Mouse (Mus musculus) bone marrow, adult 2 months (tissue): ENCODE measurements at regions not wholly inside any gene's neighbourhood (a gene's known extent, or its start where the extent isn't known, plus 50 kb on each side); places are given as distances from the start of the nearest gene placed in this dataset.

Experiments used
- CTCF ChIP-seq: fragments of 200-500 bp; IDR thresholded peaks from 2 replicates; pipeline ENCODE4 v1.5.1; 2011; ENCODE audit warnings: low read length, control low read depth; ENCODE audit not compliant: control insufficient read depth, insufficient read depth
- POLR2A ChIP-seq: fragments of 200-500 bp; IDR thresholded peaks from 2 replicates; pipeline ENCODE4 v1.6.1; 2011; ENCODE audit warnings: low read depth, mild to moderate bottlenecking, control low read depth, low read length, borderline replicate concordance; ENCODE audit not compliant: control insufficient read depth

GRCm38 (mm10) chr6:48222971-48223370 is 136.6 kb upstream of the Zfp746 start:
- TF ChIP-seq CTCF (no peak), POLR2A (no peak)
